Mouse (Mus musculus) frontal cortex, postnatal 14 days (tissue): Measurements from ENCODE around the gene Ano2.

Experiments used
- DNase-seq, 2 experiments: peaks; one replicate each; pipeline ENCODE4 v3.0.0; 2022; ENCODE audit warnings: low spot score in 2 of 2

The Ano2 gene

DNA sequence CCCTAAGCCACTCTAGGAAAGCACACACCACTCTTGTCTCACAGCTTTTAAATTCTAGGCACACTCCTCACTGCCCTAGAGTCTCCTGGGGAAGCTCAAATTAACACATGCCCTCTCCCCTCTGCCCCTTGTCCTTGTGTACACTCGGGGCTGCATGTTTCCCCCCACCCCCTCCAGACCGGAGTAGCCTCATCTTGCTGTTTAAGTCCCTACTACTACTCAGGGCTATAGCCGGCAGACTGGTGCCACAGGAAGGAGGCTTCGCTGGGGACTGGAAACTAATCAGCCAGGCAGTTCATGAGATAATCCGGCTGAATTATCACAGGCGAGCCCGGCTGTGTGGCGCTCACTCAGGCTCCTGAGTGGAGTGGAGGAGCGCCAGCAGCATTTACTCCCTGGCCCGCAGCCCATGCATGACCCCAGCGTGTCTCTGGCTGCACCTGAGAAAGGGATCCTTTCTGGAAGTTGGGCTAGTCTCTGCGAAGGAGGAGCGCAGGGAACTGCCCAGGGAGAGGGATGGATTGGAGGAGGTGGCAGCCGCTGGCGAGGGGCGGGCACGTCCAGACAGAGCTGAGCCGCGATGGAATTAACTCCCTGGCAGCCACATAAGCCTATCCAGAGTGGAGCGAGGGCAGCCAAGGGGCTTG is at the start of gene Ano2:
TSS of gene Ano2 (plus strand) at position 363 of the 647 bp plus-strand sequence.
- DNase-seq: no peak

GRCm38 (mm10) chr6:125640486-125640885 is 49.7 kb upstream of the Ano2 start:
- DNase-seq: no peak

GRCm38 (mm10) chr6:125641146-125641545 is 49.1 kb upstream of the Ano2 start:
- no peak for DNase-seq

DNA sequence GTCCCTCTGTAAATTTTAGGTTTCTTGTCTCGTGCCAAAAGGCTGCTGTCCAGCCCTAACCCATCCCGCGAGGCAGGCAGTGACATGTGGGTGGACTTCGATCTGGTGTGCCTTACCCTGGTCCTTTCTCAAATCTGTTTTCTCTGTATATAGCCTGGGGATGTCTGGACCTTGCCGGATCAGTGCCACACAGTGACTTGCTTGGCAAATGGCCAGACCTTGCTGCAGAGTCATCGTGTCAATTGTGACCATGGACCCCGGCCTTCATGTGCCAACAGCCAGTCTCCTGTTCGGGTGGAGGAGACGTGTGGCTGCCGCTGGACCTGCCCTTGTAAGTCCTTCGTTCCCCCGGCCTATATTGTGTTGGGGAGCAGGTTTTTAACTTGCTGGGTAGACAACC is 41.3 kb upstream of the Ano2 start:
- no peak for DNase-seq

DNA sequence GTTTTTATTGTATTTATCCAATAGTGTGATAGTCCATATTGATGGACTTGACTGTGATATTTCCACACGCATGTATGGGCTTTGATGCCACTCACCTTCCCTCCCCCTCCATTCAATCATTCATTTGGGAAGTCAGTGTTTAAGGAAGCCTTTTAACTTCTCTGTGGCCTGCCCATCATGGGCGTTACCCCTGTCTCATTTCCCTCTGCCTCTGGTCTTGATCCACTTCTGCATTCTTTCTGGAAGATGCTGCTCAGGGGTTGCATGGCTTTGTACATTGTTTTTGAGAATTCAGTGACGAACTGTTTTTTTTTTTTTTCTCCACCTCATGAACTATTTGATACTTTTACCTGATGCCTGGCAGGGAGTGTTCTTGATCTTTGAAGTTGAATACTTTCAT is 38.9 kb upstream of the Ano2 start:
- DNase-seq: no peak

DNA sequence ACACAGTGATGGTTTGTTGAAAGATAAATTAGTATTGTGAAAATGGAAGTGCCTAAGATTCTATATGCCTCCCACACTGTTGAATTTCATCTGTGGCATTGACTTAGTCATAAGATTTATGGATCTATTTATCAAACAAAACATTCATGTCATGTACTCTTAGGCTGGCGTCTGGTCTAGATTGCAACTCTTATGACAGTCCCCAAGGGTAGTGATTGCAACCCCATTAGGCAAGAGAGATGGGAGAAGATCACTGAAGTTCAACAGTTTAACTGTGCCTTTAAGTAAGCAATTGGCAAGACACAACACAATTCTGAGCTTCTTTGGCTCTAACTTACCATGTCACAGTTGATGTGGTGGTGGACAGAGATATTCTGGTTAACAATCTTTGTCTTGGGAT is 36.8 kb upstream of the Ano2 start:
- no peak for DNase-seq

DNA sequence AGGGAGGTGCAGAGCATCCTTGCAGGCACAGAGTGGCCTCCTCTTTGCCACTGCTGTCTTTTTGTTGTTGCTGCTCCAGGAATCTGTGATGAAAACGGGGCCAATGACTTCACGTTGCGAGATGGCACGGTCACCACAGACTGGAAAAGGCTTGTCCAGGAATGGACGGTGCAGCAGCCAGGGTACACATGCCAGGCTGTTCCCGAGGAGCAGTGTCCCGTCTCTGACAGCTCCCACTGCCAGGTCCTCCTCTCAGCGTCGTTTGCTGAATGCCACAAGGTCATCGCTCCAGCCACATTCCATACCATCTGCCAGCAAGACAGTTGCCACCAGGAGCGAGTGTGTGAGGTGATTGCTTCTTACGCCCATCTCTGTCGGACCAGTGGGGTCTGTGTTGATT is 33.3 kb upstream of the Ano2 start:
- no peak for DNase-seq

DNA sequence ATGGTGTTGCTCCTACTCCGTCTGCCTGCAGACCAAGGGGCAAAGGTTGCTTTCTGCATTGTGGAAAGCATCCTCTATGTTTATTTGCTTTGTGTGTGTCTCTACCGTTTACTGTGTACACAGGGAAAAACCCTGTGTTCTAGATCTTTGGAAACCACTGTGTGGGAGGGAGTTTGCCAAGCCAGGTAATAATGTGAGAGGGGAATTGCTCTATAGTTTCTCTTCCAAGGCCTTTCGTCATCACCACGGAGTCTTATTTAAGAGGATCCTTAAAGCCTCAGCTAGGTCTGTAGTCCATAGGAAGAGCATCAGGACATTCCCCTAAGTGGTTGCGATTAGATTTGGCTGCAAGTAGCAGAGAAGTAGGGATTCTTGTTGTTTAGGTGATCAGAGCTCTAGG is 32.3 kb upstream of the Ano2 start:
- DNase-seq: no peak

- DNase-seq: peak; percentile 19 to 63
These were observed 28.9 kb upstream of the Ano2 start for GRCm38 (mm10) chr6:125661106-125661877.

GRCm38 (mm10) chr6:125663906-125664305 is 26.3 kb upstream of the Ano2 start:
- no peak for DNase-seq

DNA sequence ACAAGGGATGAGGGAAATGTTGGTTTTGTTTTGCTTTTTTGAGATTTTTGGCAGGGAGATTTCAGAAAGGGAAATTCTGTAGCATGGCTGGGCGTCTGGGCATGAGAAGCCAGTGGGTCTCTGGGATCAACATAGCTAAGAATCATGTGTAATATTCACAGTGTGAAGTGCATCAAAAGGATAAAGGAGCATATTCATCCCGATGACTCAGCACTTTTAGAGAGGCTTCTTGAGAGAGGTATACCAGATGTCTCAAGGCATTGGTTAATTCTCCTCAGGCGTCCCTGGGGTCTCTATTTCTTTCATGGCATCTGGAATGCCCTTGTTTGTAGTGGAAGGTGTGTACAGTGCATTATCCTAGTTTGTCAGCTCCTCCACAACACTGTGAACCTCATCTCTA is 18.4 kb upstream of the Ano2 start:
- DNase-seq: no peak

- no peak for DNase-seq
These were observed 11.7 kb upstream of the Ano2 start for GRCm38 (mm10) chr6:125678492-125678891.

DNA sequence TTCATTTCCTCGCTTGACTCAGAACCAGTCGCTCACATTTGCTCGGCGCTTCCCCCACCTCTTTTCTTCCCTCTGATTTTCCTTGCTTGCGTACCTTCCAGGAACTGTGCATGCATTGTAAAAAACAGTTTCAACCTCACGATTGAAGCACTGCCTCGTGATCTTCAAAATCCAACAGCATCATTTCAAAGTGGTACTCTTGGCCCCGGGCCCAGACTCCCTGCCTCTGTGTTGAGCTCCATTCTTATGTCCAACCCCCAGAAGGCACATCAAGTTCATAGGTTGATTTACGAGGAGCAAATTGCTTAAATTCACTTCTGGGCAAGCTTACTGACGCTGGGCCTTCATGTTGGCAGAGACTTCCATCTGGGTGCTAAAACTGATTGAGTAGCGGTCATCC is 9.6 kb upstream of the Ano2 start:
- no peak for DNase-seq

- no peak for DNase-seq
These were observed 4.8 kb upstream of the Ano2 start for GRCm38 (mm10) chr6:125685420-125685819.

DNA sequence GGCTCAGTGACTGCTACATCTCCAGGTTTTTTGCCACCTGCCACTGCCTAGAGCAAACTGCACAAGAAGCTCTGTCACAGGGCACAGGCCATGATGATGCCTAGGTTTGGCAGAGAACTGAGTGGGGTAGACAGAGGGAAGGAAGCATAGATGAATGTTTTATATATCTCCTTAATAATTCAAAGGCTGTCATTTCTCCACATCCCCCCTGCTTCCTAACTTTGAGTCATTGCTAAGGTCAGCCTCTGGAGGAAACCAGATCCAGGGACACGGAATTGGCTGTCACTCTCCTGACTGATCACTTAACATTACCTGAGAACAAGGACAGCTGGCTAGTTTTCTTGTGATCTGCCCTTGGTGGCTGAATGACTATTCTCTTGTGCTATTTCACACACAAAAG is 2.2 kb upstream of the Ano2 start:
- DNase-seq: no peak

DNA sequence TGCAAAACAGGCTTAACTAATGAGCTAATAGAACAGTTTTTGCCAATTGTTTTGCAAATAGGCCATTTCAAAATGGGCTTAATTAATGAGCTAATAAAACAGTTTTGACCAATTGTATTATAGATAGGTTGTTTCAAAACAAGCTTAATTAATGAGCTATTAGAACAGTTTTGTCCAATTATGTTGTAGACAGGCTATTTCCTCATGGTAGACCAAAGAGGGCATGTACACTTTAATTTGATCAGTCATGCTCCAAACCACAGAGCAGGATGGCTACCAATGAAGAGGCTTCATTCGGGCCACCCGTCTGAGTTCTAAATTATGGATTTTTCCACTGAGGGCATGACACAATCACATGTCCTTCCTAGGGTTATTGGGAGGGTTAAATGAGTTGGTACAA is 10.9 kb downstream of the Ano2 start:
- DNase-seq: no peak

DNA sequence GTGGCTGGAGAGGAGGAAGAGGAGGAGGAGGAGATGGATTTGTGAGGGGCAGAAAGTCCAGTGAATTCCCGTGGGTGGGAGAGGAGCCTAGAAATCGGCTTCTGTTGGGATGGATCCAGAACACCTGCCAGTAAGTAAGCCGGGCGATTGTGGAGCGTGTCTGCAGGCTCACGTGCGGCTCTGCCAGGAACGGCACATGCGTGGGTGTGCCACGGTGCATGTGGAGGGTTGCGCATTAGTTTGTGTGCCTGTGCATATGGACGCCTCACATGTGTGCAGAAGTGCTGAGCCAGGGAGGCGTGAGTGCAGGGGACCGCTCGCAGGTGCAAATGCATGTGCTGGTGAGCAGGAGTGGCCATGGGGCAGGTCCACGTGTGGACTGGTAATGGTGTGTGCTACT is 21.0 kb downstream of the Ano2 start:
- no peak for DNase-seq

GRCm38 (mm10) chr6:125726408-125726807 is 36.2 kb downstream of the Ano2 start:
- DNase-seq: no peak

DNA sequence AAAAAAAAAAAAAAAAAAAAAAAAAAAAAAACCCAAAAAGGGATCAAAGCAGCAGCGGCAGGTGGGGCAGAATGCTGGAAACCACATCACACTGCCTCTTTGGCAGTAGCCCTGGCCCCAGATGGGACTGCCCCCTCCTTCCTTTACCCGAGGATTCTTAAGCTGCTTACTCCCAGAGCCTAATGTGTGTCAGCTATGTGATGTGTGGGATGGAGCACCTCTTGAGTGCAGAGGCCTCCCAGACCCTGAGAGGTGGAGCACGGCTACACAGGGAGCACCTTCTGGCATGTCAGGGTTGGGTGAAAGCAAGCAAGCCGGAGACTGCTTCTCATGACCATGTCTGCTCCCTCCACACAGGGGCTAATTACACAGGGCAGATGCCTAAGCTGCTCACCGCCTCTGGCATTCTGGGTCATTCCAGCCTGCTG is 37.3 kb downstream of the Ano2 start:
- DNase-seq: no peak

DNA sequence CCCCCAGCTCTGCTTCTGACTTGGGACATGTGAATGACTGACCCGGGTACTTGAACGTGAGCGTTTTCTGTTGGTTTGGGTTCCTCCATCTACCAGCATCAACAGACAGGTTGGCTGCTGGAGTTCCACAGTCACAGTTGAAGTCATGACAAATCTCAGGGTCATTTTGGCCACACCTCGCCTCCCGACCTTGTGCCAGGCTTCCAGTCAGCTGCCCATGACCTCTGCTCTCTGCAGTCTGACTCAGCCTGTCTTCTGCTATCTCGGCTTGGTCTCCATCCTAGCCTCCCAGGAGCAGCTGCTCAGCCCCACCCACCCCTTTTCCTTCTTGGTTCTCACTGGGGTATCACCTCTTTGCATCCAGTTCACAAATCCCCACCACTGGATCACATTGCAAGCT is 39.3 kb downstream of the Ano2 start:
- no peak for DNase-seq

DNA sequence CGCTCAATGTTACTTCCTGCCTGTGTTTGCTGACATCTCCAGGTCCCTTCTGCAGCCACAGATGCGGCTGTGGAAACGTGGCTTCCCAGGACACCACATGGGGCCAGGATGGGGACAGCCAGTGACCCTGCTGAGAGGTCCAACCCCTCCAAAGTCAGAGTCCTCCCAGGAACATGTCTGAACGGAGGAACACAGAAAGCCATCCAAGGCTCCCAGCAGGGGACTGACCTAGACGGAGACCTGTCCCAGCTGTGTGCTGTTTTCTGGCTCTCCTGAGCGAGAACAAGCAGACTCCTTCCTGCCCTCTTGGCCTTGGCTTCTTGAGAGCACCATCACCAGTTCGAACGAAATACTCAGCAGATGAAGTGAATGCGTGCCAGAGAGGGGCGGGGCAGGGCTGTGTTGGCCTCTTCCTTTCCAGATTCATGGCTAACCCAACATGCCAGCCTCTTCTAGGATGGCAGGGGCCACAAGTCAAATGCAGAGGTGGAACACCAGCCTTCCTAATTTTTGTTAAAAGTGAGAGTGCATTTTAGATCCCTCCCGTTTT is 39.8 kb downstream of the Ano2 start:
- DNase-seq: no peak

GRCm38 (mm10) chr6:125737511-125738285 is 47.5 kb downstream of the Ano2 start:
- no peak for DNase-seq
